Mouse (Mus musculus): Measurements from ENCODE around the gene Cfap52. TPM values are rescaled to one million over a fixed set of nuclear protein-coding genes. Genes with fewer than 3 reads are reported as not detected.

The Cfap52 gene
- not detected in 2 replicates for polyA plus RNA-seq (2016; fragmentation: Nextera tagmentation; extraction: Ambion mirVana)

DNA sequence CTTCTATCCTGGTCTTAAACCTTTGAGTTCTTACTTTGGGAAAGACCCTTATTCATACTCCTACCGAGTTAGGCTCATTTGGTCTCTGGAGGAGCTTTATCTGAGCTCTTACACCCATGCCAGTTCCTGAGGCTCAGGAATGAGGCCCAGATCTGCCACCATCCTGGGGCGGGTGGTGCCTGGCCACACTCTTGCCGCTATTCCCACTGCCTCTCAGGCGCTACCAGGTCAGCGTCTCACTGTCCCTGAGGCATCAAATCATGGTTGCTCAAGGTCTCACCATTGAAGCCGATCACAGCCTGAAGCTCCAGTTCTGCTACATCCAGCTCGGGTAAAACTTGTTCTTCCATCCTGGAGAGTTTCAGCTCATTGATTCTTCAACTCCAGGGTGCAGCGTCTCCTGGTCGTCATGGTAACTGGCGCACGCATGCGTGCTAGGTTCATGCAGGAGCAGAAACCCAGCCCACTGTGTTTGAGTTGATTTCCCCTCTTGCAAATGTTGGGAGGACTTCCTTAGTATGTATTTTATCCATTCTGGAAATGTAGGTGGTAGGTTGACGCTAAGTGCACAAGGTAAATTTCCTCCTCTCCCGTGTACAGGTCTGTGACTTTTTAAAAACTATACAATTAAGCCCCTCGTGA is at the start of gene Cfap52:
Gene Cfap52 (minus strand): TSS at position 410 of the 642 bp plus-strand sequence.
- Histone ChIP-seq H3K4me1 (peaks cover 20% of the 10 kb centered on the region), H3K36me3 (peaks cover 6% of the 10 kb centered on the region), H3K27ac (peak within 1 kb of the TSS; percentile 60; the same call in 1 of the 2 replicates), H3K27me3 (replicated peaks) (no peaks in the 10 kb centered on the region), H3K4me2 (peak within 1 kb of the TSS; percentile 73), H3K9ac (peak within 1 kb of the TSS; percentile 77), H3K9me3 (replicated peaks) (no peaks in the 10 kb centered on the region), H3K4me3 (peak within 1 kb of the TSS; percentile 71)
- 8% methylated on average over 15 of the region's 15 CpGs for WGBS (ENCODE audit: insufficient replicate concordance)
- ATAC-seq = peak; percentile 69

DNA sequence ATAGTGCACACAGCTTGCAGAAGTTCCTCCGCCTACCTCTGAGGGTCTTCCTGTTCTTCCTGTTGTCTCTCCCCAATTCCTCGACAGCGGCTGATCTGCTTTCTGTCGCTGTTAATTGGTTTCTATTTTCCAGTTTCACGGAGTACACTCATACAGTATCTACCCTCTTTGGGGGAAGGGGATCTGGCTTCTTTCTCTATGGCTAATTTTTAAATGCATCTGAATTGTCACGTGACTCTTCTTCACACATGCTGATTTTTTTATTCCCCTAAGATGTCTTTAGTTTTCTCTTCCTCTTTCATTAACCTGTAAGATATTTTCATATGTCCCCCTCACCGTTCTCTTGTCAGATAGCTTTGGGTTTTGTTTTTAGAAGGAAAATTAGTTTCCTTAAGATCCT is 46.8 kb upstream of the Cfap52 start:
- no peak overlapping the region for H3K27ac ChIP-seq
- H3K36me3 ChIP-seq = peaks cover 8% of the 10 kb centered on the region; the same call in 1 of the 2 replicates
- H3K4me3 ChIP-seq = no peak overlapping the region
- H3K4me1 ChIP-seq = no peaks in the 10 kb centered on the region
- H3K9me3 ChIP-seq (replicated peaks) = no peaks in the 10 kb centered on the region
- H3K9ac ChIP-seq = no peak overlapping the region
- H3K4me2 ChIP-seq = no peak overlapping the region
- H3K27me3 ChIP-seq (replicated peaks) = no peaks in the 10 kb centered on the region
- WGBS (ENCODE audit: insufficient replicate concordance) = 75% methylated on average over 7 of the region's 7 CpGs
- no peak for ATAC-seq

DNA sequence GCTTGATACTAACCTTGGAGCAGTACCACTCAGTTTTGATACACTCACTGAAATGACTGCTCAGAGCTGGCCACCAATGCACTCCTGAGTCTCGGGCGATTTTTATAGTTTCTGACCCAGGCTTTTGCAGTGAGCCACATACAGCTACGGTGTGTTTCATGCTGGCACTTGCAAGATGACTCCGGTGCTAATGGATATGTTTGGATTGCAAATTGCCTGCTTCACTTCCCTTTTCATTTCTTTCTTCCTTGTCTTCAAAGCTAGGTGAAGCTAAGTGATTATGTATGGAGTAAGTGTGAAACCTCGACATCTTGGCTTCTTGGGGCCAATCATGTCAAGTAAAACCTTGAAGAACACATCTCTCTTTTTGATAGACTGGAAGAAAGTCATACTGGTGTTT is 43.9 kb upstream of the Cfap52 start:
- no peaks in the 10 kb centered on the region for H3K9me3 ChIP-seq (replicated peaks)
- ATAC-seq = no peak
- H3K27me3 ChIP-seq (replicated peaks) = no peaks in the 10 kb centered on the region
- peaks cover 11% of the 10 kb centered on the region for H3K4me1 ChIP-seq
- H3K9ac ChIP-seq = no peak overlapping the region
- 0 out of 2 replicates have a peak, but pooled peaks cover 3% of the 10 kb centered on the region for H3K36me3 ChIP-seq
- WGBS (ENCODE audit: insufficient replicate concordance) = 76% methylated on average over 5 of the region's 5 CpGs
- H3K4me3 ChIP-seq = no peak overlapping the region
- no peak overlapping the region for H3K4me2 ChIP-seq
- no peak overlapping the region for H3K27ac ChIP-seq

DNA sequence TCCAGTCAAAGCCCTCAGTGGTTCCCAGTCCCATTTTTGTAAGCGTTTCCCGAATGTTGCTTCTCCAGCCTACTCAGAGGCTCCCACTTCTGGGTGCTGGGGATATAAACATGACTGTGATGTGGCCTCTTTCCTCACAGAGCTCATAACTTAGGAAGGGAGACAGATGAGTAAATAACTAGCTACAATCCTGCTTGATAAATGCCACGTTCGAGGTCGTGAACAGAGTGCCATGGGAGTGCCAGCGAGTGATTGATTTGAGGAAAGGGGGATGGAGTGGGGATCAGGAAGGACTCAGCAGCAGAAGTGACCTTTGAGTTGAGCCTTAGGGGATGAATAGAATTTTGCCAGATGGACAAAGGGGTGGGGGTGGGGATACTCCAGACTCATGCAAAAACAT is 42.2 kb upstream of the Cfap52 start:
- no peak for ATAC-seq
- no peaks in the 10 kb centered on the region for H3K27me3 ChIP-seq (replicated peaks)
- no peaks in the 10 kb centered on the region for H3K9me3 ChIP-seq (replicated peaks)
- H3K36me3 ChIP-seq = 0 out of 2 replicates have a peak, but pooled peaks cover 3% of the 10 kb centered on the region
- 60% methylated on average over 6 of the region's 6 CpGs for WGBS (ENCODE audit: insufficient replicate concordance)
- no peak overlapping the region for H3K4me2 ChIP-seq
- H3K27ac ChIP-seq = no peak overlapping the region
- H3K4me1 ChIP-seq = peaks cover 11% of the 10 kb centered on the region
- no peak overlapping the region for H3K4me3 ChIP-seq
- H3K9ac ChIP-seq = no peak overlapping the region

DNA sequence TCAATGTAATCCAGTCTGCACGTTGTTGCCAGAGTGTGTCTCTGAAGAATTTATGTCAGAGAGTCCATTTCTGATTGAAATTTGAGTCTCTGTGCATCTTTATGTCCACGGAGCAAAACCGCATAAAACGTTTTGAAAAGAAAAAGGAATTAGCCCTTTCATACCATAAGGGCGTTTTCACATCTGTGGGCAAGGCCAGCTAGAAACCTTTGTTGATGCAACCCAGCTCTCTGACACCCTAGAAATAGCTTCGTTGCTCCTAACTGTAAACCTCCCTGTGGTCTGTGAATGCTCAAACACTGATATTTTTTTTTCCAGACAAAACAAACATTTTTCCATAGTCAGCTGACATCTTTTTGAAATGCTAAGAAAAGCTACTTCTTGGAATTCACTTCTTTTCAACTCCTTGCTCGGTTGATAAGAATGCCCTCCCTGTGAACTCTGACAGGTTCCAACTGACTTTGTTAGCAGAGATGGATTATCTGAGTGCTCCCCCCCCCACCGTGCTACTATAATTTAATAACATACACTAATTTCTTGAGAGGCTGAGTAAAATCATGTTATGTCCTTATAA is 40.9 kb upstream of the Cfap52 start:
- Histone ChIP-seq H3K27me3 (replicated peaks) (no peaks in the 10 kb centered on the region), H3K36me3 (0 out of 2 replicates have a peak, but pooled peaks cover 2% of the 10 kb centered on the region), H3K9me3 (replicated peaks) (no peaks in the 10 kb centered on the region), H3K4me2 (no peak overlapping the region), H3K4me1 (peaks cover 11% of the 10 kb centered on the region), H3K9ac (no peak overlapping the region), H3K27ac (no peak overlapping the region), H3K4me3 (no peak overlapping the region)
- ATAC-seq = no peak
- 44% methylated on average over 8 of the region's 8 CpGs for WGBS (ENCODE audit: insufficient replicate concordance)

DNA sequence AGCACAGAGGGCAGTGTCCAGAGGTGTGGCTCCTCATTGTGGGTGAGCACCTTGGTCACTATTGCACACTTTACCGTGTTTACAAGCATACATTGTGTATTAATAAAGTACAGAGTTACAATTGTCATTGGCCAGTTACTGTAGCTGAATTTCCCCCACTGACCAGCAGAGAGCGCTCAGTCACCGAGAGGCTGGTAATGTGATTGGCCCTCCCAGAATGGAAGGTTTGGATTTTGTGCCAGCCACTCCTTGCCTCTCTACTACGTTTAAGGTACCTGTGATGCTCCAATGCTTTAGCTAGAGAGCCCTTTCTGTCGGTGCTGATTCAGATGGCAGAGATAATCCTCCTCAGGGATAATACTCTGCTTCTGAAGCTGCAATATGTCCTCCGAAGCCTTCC is 38.7 kb upstream of the Cfap52 start:
- H3K4me2 ChIP-seq = no peak overlapping the region
- WGBS (ENCODE audit: insufficient replicate concordance) = 21% methylated on average over 6 of the region's 6 CpGs
- H3K27ac ChIP-seq = no peak overlapping the region
- H3K4me3 ChIP-seq = no peak overlapping the region
- H3K9me3 ChIP-seq (replicated peaks) = no peaks in the 10 kb centered on the region
- H3K36me3 ChIP-seq = no peaks in the 10 kb centered on the region
- H3K4me1 ChIP-seq = peaks cover 11% of the 10 kb centered on the region
- no peak overlapping the region for H3K9ac ChIP-seq
- H3K27me3 ChIP-seq (replicated peaks) = no peaks in the 10 kb centered on the region
- no peak for ATAC-seq

DNA sequence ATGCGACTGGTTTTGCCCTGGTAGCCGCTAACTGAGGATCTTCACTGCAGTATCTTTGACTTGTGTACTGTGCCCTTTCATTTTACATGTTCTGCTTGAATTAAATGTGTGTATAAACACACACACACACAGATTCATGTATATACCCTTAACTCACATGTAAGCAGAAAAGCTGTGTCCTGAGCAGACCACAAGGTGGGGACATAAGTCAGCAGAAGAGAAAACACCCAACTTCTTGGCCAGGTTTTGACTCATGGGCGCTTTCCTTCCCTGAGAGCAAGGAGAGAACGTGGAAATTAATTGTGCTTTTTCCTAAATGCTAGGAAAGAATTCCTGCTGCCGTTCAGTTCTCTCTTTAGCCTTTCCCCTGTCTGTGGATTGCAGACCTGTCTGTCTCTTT is 34.2 kb upstream of the Cfap52 start:
- ATAC-seq = no peak
- H3K9me3 ChIP-seq (replicated peaks) = no peaks in the 10 kb centered on the region
- no peaks in the 10 kb centered on the region; the same call in 1 of the 2 replicates for H3K36me3 ChIP-seq
- H3K27ac ChIP-seq = no peak overlapping the region
- H3K4me1 ChIP-seq = no peaks in the 10 kb centered on the region
- H3K27me3 ChIP-seq (replicated peaks) = no peaks in the 10 kb centered on the region
- no peak overlapping the region for H3K9ac ChIP-seq
- no peak overlapping the region for H3K4me2 ChIP-seq
- no peak overlapping the region for H3K4me3 ChIP-seq
- 70% methylated on average over 5 of the region's 5 CpGs for WGBS (ENCODE audit: insufficient replicate concordance)

DNA sequence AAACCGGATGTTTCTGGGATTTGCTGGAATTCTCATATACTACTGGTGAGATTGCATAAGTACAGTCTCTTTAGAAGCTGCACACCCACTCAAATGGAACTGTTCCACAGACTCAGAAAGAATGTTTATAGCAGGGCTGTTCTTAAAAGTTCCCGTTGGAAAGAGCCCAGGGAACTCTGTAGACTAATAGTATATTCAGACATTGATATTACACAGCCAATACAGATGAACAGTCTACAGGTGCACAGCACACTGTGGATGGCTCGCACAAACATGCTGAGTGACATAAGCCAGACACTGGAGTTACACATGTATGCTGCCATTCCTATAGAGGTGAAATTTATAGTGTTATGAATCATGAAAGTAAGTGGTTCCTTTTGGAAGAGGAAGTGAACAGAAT is 33.5 kb upstream of the Cfap52 start:
- no peak for ATAC-seq
- no peak overlapping the region for H3K9ac ChIP-seq
- H3K4me1 ChIP-seq = no peaks in the 10 kb centered on the region
- no peak overlapping the region for H3K27ac ChIP-seq
- WGBS (ENCODE audit: insufficient replicate concordance) = 77% methylated on average over 3 of the region's 3 CpGs
- H3K9me3 ChIP-seq (replicated peaks) = no peaks in the 10 kb centered on the region
- no peaks in the 10 kb centered on the region; the same call in 1 of the 2 replicates for H3K36me3 ChIP-seq
- no peaks in the 10 kb centered on the region for H3K27me3 ChIP-seq (replicated peaks)
- no peak overlapping the region for H3K4me2 ChIP-seq
- H3K4me3 ChIP-seq = no peak overlapping the region

DNA sequence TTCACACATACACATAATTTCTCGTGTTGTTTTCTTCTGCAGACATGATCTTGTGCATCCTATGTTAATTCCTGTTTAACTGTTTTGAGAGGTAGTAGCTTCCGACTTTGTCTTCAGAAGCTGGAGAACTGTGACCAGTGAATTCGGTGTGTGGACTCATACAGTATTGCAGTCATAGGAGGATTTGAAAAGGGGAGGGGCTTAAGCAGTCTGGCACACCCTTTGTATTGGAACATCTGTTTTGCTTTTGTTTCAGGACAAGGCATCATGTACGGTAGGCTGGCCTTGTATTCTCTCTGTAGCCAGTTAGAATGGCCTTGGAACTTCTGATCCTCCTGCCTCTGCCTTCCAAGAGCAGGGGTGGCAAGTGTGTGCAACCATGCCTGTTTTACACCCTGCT is 30.5 kb upstream of the Cfap52 start:
- Histone ChIP-seq H3K9me3 (replicated peaks) (no peaks in the 10 kb centered on the region), H3K27me3 (replicated peaks) (no peaks in the 10 kb centered on the region), H3K36me3 (no peaks in the 10 kb centered on the region; the same call in 1 of the 2 replicates), H3K9ac (no peak overlapping the region), H3K27ac (no peak overlapping the region), H3K4me3 (no peak overlapping the region), H3K4me2 (no peak overlapping the region), H3K4me1 (no peaks in the 10 kb centered on the region)
- no peak for ATAC-seq
- 78% methylated on average over 4 of the region's 4 CpGs for WGBS (ENCODE audit: insufficient replicate concordance)

DNA sequence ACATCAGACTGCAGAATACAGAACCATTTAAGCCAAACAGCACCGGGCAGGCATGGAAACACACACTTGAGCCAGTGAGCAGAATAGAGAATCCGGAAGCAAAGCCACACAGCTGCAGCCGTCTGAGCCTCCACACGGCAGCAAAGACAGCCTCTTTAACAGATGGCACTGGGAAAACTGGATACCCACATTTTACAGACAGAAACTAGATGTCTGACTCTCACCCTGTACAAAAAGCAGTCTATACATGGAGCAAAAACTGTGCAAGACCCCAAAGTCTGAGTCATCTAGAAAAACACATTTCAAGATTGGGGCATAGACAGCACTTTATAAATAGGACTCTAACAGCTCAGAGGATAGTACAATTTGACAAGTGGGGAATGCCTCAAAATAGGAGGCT is 25.8 kb upstream of the Cfap52 start:
- no peak overlapping the region for H3K4me3 ChIP-seq
- no peaks in the 10 kb centered on the region for H3K36me3 ChIP-seq
- no peaks in the 10 kb centered on the region for H3K27me3 ChIP-seq (replicated peaks)
- no peaks in the 10 kb centered on the region for H3K9me3 ChIP-seq (replicated peaks)
- no peak overlapping the region for H3K4me2 ChIP-seq
- no peak overlapping the region for H3K27ac ChIP-seq
- no peak overlapping the region for H3K9ac ChIP-seq
- no peak for ATAC-seq
- WGBS (ENCODE audit: insufficient replicate concordance) = 83% methylated on average over 4 of the region's 4 CpGs
- H3K4me1 ChIP-seq = no peaks in the 10 kb centered on the region

DNA sequence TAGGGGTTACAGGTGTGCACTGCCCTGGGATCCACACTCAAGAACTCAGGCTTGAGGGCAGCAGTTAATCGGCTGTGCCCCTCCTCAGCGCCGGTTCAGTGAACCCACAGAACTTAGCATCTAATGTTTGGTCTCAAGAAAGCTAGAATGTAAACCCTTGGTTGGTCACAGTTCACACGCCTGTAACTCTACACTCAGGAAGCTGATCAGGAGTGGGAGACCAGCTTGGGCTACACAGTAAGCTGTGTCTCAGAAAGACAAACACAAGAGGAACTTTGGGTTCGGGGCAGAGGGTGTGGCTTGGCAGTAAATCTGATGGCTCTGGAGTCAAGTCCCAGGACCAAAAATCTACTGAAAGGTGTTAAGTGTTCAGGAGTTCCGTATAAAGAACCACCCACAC is 18.1 kb upstream of the Cfap52 start:
- 73% methylated on average over 6 of the region's 6 CpGs for WGBS (ENCODE audit: insufficient replicate concordance)
- Histone ChIP-seq H3K27ac (no peak overlapping the region), H3K36me3 (no peaks in the 10 kb centered on the region)

DNA sequence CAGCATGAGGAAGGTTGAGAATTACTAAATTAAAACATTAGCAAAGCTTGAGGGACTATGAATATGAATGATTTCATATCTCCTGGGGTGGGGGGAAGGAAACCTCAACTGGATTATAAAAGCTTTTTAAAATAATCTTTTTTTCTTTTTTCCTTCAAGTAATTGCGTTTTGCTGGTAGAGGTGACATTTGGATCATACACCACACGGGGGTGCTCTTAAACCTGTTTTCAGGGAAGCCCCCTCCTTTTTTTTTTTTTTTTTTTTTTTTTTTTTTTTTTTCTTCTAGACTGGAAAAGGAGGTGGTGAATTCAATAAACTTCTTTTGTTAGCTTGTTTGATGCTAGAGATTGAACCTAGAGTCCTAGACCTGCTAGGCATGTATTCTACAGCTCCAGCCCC is 9.8 kb upstream of the Cfap52 start:
- H3K4me3 ChIP-seq = no peak overlapping the region
- ATAC-seq = no peak
- H3K27ac ChIP-seq = no peak overlapping the region
- WGBS (ENCODE audit: insufficient replicate concordance) = 15% methylated on average over 2 of the region's 2 CpGs
- no peaks in the 10 kb centered on the region for H3K9me3 ChIP-seq (replicated peaks)
- H3K4me1 ChIP-seq = no peaks in the 10 kb centered on the region
- no peaks in the 10 kb centered on the region for H3K27me3 ChIP-seq (replicated peaks)
- no peak overlapping the region for H3K9ac ChIP-seq
- H3K4me2 ChIP-seq = no peak overlapping the region
- H3K36me3 ChIP-seq = peaks cover 18% of the 10 kb centered on the region

More for the DNA sequence above, 18.1 kb upstream of the Cfap52 start:
- no peaks in the 10 kb centered on the region for H3K27me3 ChIP-seq (replicated peaks)
- no peak for ATAC-seq
- H3K9me3 ChIP-seq (replicated peaks) = no peaks in the 10 kb centered on the region
- H3K9ac ChIP-seq = no peak overlapping the region
- H3K4me1 ChIP-seq = no peaks in the 10 kb centered on the region
- no peak overlapping the region for H3K4me3 ChIP-seq
- H3K4me2 ChIP-seq = no peak overlapping the region
